Mouse (Mus musculus): ENCODE results near the gene Acot13. TPM values are rescaled to one million over a fixed set of nuclear protein-coding genes. Genes with fewer than 3 reads are reported as not detected.
A peak's percentile ranks its signal among the peaks of the same experiment; 100 is the strongest.

Acot13 gene
- 51.3 and 58.6 TPM in 2 replicates for polyA plus RNA-seq (2014; fragmentation: Nextera tagmentation; extraction: Ambion mirVana)

DNA sequence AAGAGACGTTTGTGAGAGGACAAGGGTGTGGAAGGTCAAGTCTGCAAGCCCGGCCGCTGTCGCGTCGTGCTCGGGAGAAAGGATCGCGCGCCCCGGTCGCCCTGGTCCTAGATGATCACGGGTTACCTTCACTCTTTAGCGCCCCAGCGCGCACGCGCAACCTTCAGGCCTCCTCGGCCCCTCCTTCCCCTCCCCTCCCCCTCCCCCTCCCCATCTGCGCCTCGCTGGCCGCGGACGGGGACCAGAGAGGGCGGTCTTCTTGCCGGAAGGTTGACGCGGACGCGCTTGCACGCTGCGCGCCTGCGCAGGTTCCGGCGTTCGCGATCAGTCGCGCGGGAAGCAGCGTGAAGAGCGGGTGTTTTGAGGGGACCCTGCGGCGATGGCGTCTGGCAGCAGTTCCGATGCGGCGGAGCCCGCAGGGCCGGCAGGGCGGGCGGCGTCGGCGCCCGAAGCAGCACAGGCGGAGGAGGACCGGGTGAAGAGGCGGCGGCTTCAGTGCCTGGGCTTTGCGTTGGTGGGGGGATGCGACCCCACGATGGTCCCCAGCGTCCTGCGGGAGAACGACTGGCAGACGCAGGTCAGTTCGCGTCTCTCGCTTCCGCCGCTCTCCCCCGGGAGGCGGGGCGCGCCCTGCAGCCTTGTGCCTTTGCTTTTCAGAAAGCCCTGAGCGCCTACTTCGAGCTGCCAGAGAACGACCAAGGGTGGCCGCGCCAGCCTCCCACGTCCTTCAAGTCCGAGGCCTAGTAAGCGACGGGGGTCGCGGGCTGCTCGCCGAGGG is at the start of gene Acot13, which contains the start of gene Tdp2:
TSS of gene Acot13 (minus strand) at position 188 of the 778 bp plus-strand sequence.
TSS of gene Tdp2 (plus strand) at position 327 of the 778 bp plus-strand sequence.
- WGBS, result under 1% methylated on average over 81 of the region's 90 CpGs
- Histone ChIP-seq H3K27ac (ENCODE audit: low read depth, low read length) (peak within 1 kb of the TSS; percentile 92), H3K4me1 (replicated peaks; ENCODE audit: control insufficient read depth, insufficient read depth, low read length) (no peaks in the 10 kb centered on the region), H3K27me3 (ENCODE audit: control insufficient read depth, insufficient read depth, low read length) (no peaks in the 10 kb centered on the region), H3K4me2 (replicated peaks; ENCODE audit: low read depth, low read length) (peak within 1 kb of the TSS; percentile 82), H3K36me3 (ENCODE audit: control insufficient read depth, insufficient read depth, low read length) (no peaks in the 10 kb centered on the region), H3K9ac (ENCODE audit: low read depth, low read length) (peak within 1 kb of the TSS; percentile 93), H3K9me3 (ENCODE audit: control insufficient read depth, low read length) (no peaks in the 10 kb centered on the region), H3K4me3 (ENCODE audit: low read depth, low read length) (peak within 1 kb of the TSS; percentile 58)
- peak; percentile 98 for ATAC-seq (ENCODE audit: low FRiP score)
- peak; percentile 99 for DNase-seq (ENCODE audit: low spot score)

DNA sequence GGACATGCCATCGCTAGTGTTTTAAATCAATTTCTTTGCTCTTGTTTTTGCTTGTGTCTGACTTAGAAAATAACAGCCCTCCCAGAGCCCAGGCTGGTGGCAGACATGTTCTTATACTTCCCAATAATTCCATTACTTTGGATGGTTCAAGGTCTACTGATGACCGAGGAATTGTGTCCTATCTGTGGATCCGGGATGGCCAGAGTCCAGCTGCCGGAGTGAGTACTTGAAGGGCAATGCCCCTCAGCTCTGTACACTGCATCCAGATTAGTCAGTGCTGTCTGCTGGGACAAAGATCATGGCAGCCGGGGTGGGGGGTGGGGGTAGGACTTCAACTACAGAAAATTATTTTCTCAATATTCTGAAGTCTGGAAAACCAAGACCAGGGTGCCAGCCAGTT is 49.4 kb upstream of the Acot13 start:
- ATAC-seq (ENCODE audit: low FRiP score) (no peak), DNase-seq (ENCODE audit: low spot score) (no peak)
- no peaks in the 10 kb centered on the region for H3K9me3 ChIP-seq (ENCODE audit: control insufficient read depth, low read length)
- H3K27me3 ChIP-seq (ENCODE audit: control insufficient read depth, insufficient read depth, low read length), result no peaks in the 10 kb centered on the region
- WGBS, result 91% methylated on average over 5 of the region's 5 CpGs
- no peaks in the 10 kb centered on the region for H3K4me1 ChIP-seq (replicated peaks; ENCODE audit: control insufficient read depth, insufficient read depth, low read length)
- H3K36me3 ChIP-seq (ENCODE audit: control insufficient read depth, insufficient read depth, low read length), result no peaks in the 10 kb centered on the region
- H3K27ac ChIP-seq (ENCODE audit: low read depth, low read length), result no peak overlapping the region
- no peak overlapping the region for H3K4me2 ChIP-seq (replicated peaks; ENCODE audit: low read depth, low read length)
- no peak overlapping the region for H3K9ac ChIP-seq (ENCODE audit: low read depth, low read length)
- no peak overlapping the region for H3K4me3 ChIP-seq (ENCODE audit: low read depth, low read length)

DNA sequence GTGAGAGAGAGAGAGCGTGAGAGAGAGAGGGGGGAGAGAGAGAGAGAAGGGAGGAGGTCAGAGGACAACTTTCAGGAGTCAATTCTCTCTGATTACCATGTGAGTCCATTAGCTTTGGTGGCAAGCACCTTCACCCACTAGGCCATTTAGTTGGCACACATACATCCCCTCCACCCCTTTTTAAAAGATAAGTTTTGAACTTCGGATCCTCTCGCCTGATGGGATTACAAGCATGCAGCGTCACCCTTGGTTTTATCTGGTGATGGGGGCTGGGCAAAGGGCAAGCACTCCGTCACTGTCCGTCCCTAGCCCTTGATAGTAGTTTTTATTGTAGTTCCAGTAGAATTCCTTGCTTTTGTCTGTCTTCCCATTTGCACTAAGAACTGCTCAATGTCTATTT is 48.9 kb upstream of the Acot13 start:
- no peaks in the 10 kb centered on the region for H3K9me3 ChIP-seq (ENCODE audit: control insufficient read depth, low read length)
- no peaks in the 10 kb centered on the region for H3K36me3 ChIP-seq (ENCODE audit: control insufficient read depth, insufficient read depth, low read length)
- no peaks in the 10 kb centered on the region for H3K4me1 ChIP-seq (replicated peaks; ENCODE audit: control insufficient read depth, insufficient read depth, low read length)
- no peak overlapping the region for H3K4me3 ChIP-seq (ENCODE audit: low read depth, low read length)
- DNase-seq (ENCODE audit: low spot score) (no peak), ATAC-seq (ENCODE audit: low FRiP score) (no peak)
- no peaks in the 10 kb centered on the region for H3K27me3 ChIP-seq (ENCODE audit: control insufficient read depth, insufficient read depth, low read length)
- H3K27ac ChIP-seq (ENCODE audit: low read depth, low read length), result no peak overlapping the region
- H3K9ac ChIP-seq (ENCODE audit: low read depth, low read length), result no peak overlapping the region
- H3K4me2 ChIP-seq (replicated peaks; ENCODE audit: low read depth, low read length), result no peak overlapping the region
- WGBS, result 85% methylated on average over 6 of the region's 6 CpGs

DNA sequence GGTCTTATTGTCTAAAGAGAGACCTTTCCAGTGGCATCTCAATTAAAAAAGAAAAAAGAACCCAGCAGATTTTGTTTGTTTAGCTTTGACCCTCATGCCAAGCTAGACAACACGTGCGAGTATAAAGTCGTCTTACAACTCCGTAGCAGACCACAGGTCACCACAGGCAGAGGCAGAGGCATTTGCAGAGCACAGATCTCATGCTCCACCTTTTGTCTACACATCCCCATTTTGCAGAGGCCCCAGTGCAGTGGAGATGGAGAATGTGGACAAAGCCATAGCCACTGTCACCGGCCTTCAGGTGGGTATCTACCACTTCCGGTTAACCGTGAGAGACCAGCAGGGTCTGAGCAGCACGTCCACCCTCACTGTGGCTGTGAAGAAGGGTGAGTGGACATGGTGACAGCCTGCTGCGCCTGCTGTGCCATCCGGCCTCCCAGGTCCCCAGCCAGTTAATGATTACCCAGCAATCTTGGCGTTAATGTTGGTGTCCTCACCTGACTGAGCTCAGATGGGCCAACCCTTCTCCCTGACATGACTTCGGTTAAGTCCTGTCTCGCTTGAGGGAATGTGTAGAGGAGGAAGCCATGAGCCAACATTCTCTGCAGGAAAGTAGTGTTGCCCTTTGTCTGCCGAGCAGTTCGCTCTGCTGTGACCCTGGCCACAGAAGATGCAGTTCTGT is 48.2 kb upstream of the Acot13 start:
- 89% methylated on average over 15 of the region's 15 CpGs for WGBS
- H3K27ac ChIP-seq (ENCODE audit: low read depth, low read length), result no peak overlapping the region
- H3K9me3 ChIP-seq (ENCODE audit: control insufficient read depth, low read length), result no peaks in the 10 kb centered on the region
- no peaks in the 10 kb centered on the region for H3K27me3 ChIP-seq (ENCODE audit: control insufficient read depth, insufficient read depth, low read length)
- no peaks in the 10 kb centered on the region for H3K4me1 ChIP-seq (replicated peaks; ENCODE audit: control insufficient read depth, insufficient read depth, low read length)
- DNase-seq (ENCODE audit: low spot score) (no peak), ATAC-seq (ENCODE audit: low FRiP score) (no peak)
- H3K36me3 ChIP-seq (ENCODE audit: control insufficient read depth, insufficient read depth, low read length), result no peaks in the 10 kb centered on the region
- H3K4me3 ChIP-seq (ENCODE audit: low read depth, low read length), result no peak overlapping the region
- H3K4me2 ChIP-seq (replicated peaks; ENCODE audit: low read depth, low read length), result no peak overlapping the region
- no peak overlapping the region for H3K9ac ChIP-seq (ENCODE audit: low read depth, low read length)

DNA sequence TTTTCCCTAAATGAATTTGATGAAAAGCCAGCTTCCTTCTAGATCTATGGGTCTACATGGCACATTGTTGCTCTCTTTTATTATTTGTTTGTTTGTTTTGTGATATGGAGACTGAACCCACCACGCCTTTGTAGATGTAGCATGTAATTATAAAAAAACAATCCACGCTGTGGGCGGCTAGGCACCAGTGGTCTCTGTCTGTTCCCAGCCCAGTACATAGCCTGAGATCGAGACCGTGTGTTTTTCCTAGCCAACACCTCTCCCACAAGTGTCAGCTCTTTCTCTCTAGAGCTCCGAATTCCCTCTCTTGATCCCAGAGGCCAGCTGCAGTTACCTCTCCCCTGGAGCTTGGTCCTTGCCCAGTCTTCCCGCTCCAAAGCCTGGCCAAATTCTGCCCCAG is 36.9 kb upstream of the Acot13 start:
- no peak for DNase-seq (ENCODE audit: low spot score)
- no peak overlapping the region for H3K9ac ChIP-seq (ENCODE audit: low read depth, low read length)
- H3K36me3 ChIP-seq (ENCODE audit: control insufficient read depth, insufficient read depth, low read length), result no peaks in the 10 kb centered on the region
- ATAC-seq (ENCODE audit: low FRiP score), result no peak
- H3K4me1 ChIP-seq (replicated peaks; ENCODE audit: control insufficient read depth, insufficient read depth, low read length), result no peaks in the 10 kb centered on the region
- no peaks in the 10 kb centered on the region for H3K27me3 ChIP-seq (ENCODE audit: control insufficient read depth, insufficient read depth, low read length)
- no peak overlapping the region for H3K27ac ChIP-seq (ENCODE audit: low read depth, low read length)
- H3K4me3 ChIP-seq (ENCODE audit: low read depth, low read length), result no peak overlapping the region
- H3K9me3 ChIP-seq (ENCODE audit: control insufficient read depth, low read length), result no peaks in the 10 kb centered on the region
- WGBS, result 87% methylated on average over 7 of the region's 7 CpGs
- no peak overlapping the region for H3K4me2 ChIP-seq (replicated peaks; ENCODE audit: low read depth, low read length)

DNA sequence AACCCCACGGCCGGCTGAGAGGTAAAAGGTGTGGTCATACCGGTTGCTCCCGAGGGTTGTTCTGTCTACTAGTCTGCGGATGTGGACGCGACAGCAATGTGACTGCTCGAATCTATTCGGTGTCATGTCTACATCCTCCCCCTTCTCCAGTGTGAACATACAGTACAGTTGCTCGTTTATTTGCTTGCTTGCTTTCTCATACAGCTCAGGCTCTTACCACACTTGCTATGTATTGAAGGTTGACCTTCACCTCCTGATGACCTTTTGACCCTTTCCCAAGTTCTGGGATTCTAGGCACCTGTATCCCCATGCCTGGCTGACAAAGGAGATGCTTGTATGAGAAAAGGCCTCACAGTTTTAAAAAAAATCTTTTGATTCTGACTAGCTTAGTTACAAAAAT is 36.4 kb upstream of the Acot13 start:
- H3K9me3 ChIP-seq (ENCODE audit: control insufficient read depth, low read length), result no peaks in the 10 kb centered on the region
- no peak overlapping the region for H3K4me3 ChIP-seq (ENCODE audit: low read depth, low read length)
- no peak overlapping the region for H3K9ac ChIP-seq (ENCODE audit: low read depth, low read length)
- H3K36me3 ChIP-seq (ENCODE audit: control insufficient read depth, insufficient read depth, low read length), result no peaks in the 10 kb centered on the region
- H3K4me1 ChIP-seq (replicated peaks; ENCODE audit: control insufficient read depth, insufficient read depth, low read length), result no peaks in the 10 kb centered on the region
- ATAC-seq (ENCODE audit: low FRiP score) (no peak), DNase-seq (ENCODE audit: low spot score) (no peak)
- 93% methylated on average over 10 of the region's 10 CpGs for WGBS
- no peaks in the 10 kb centered on the region for H3K27me3 ChIP-seq (ENCODE audit: control insufficient read depth, insufficient read depth, low read length)
- no peak overlapping the region for H3K27ac ChIP-seq (ENCODE audit: low read depth, low read length)
- no peak overlapping the region for H3K4me2 ChIP-seq (replicated peaks; ENCODE audit: low read depth, low read length)

DNA sequence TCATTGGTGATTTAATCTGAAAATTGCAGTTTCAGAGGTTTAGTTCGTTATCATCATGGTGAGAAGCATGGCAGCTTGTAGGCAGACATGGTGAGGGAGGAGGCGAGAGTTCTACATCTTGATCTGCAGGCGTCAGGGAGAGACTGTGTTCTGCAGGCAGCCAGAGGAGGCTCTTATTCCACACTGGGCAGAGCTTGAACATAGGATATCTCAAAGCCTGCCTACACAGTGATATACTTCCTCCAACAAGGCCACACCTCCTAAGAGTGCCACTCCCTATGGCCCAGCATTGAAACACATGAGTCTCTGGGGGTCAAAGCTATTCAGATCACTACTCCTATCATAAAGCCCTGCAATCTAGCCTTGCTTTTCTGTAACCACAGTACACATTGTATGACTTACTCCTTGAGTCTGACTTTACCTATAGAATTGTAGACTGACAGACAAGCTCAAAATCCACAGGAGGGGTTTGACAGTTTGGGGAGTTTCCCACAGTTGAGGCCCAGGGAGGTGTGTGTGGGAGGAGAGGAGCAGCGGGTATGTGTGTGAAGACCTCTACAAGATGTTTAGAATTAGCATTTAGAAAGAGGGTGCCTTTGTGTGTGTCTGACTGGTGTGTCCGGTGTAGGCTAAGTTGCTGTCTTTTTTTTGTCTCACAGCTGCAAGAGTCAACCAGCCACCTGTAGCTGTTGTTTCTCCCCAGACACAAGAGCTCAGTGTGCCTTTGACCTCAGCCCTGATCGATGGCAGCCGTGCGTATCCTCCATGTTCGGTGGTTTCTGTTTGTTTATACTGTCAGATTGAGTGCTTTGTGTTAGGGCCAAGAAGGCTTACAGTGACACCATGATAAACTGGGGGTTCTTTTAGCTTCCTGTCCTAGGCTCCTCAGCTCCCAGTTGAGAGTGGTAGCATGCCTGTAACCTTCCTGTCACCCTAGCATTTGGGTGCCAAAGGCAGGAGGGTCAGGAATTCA is 35.4 kb upstream of the Acot13 start:
- no peaks in the 10 kb centered on the region for H3K36me3 ChIP-seq (ENCODE audit: control insufficient read depth, insufficient read depth, low read length)
- whole genome bisulfite sequencing, result 71% methylated on average over 9 of the region's 9 CpGs
- no peak for ATAC-seq (ENCODE audit: low FRiP score)
- no peaks in the 10 kb centered on the region for H3K9me3 ChIP-seq (ENCODE audit: control insufficient read depth, low read length)
- H3K4me2 ChIP-seq (replicated peaks; ENCODE audit: low read depth, low read length), result no peak overlapping the region
- H3K9ac ChIP-seq (ENCODE audit: low read depth, low read length), result no peak overlapping the region
- no peak overlapping the region for H3K27ac ChIP-seq (ENCODE audit: low read depth, low read length)
- DNase-seq (ENCODE audit: low spot score), result no peak
- H3K4me1 ChIP-seq (replicated peaks; ENCODE audit: control insufficient read depth, insufficient read depth, low read length), result no peaks in the 10 kb centered on the region
- no peaks in the 10 kb centered on the region for H3K27me3 ChIP-seq (ENCODE audit: control insufficient read depth, insufficient read depth, low read length)
- no peak overlapping the region for H3K4me3 ChIP-seq (ENCODE audit: low read depth, low read length)

DNA sequence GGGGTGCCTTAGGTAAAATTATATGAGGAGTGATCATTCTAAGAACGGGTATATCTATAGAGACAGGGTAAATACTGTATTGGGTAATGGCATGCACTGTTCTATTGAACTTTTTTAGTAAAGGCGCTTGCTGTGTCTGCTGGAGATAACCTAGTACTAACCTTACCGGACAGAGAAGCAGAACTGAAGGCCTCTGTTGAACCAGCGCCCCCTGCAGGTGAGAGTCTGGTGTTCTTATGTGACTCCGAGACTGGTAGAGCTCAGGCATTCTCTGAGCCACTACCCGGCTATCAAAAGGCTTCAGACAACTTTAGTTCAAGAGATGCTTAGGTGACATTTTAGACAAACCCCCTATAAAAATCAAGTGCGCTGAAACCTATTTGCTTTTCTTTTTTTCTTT is 31.2 kb upstream of the Acot13 start:
- ATAC-seq (ENCODE audit: low FRiP score), result no peak
- Histone ChIP-seq H3K36me3 (ENCODE audit: control insufficient read depth, insufficient read depth, low read length) (no peaks in the 10 kb centered on the region), H3K27ac (ENCODE audit: low read depth, low read length) (no peak overlapping the region), H3K27me3 (ENCODE audit: control insufficient read depth, insufficient read depth, low read length) (no peaks in the 10 kb centered on the region), H3K4me3 (ENCODE audit: low read depth, low read length) (no peak overlapping the region), H3K9ac (ENCODE audit: low read depth, low read length) (no peak overlapping the region), H3K4me2 (replicated peaks; ENCODE audit: low read depth, low read length) (no peak overlapping the region), H3K4me1 (replicated peaks; ENCODE audit: control insufficient read depth, insufficient read depth, low read length) (no peaks in the 10 kb centered on the region), H3K9me3 (ENCODE audit: control insufficient read depth, low read length) (no peaks in the 10 kb centered on the region)
- DNase-seq (ENCODE audit: low spot score), result peak; percentile 45
- 60% methylated on average over 7 of the region's 7 CpGs for WGBS
